Mouse (Mus musculus) limb, embryonic 11.5 days (tissue): ENCODE measurements at regions not wholly inside any gene's neighbourhood (a gene's known extent, or its start where the extent isn't known, plus 50 kb on each side); places are given as distances from the start of the nearest gene placed in this dataset.

Source experiments
- ATAC-seq: fragments of 200-750 bp; cut with Nextera tagmentation; 2 replicates; pipeline ENCODE4 v1.8.0; 2017; ENCODE audit warnings: low read depth; ENCODE audit not compliant: insufficient number of reproducible peaks, low FRiP score, low TSS enrichment
- DNase-seq: peaks from one replicate; pipeline ENCODE4 v3.0.0-alpha.2; 2015; ENCODE audit warnings: low spot score
- H3K27ac ChIP-seq: fragments of 300-500 bp; sonication (generic); replicated peaks from 2 replicates; pipeline ENCODE4 v1.5.1; 2014; ENCODE audit warnings: low read depth, mild to moderate bottlenecking, low read length
- H3K27me3 ChIP-seq: fragments of 300-500 bp; sonication (generic); 2 replicates; pipeline ENCODE4 v1.6.1; 2014; ENCODE audit warnings: mild to moderate bottlenecking, low read length, mixed read lengths; ENCODE audit not compliant: control insufficient read depth, insufficient read depth
- H3K36me3 ChIP-seq: fragments of 300-500 bp; sonication (generic); 2 replicates; pipeline ENCODE4 v1.6.1; 2014; ENCODE audit warnings: mild to moderate bottlenecking, low read length, moderate library complexity, mixed read lengths; ENCODE audit not compliant: control insufficient read depth, insufficient read depth
- H3K4me1 ChIP-seq: fragments of 300-500 bp; sonication (generic); 2 replicates; pipeline ENCODE4 v1.6.1; 2014; ENCODE audit warnings: low read length, mixed read lengths; ENCODE audit not compliant: control insufficient read depth, insufficient read depth
- H3K4me2 ChIP-seq: fragments of 300-500 bp; sonication (generic); 2 replicates; pipeline ENCODE4 v1.6.1; 2014; ENCODE audit warnings: low read depth, mild to moderate bottlenecking, moderate library complexity; ENCODE audit not compliant: severe bottlenecking
- H3K4me3 ChIP-seq: fragments of 300-500 bp; sonication (generic); 2 replicates; pipeline ENCODE4 v1.5.1; 2014; ENCODE audit warnings: low read depth, low read length
- H3K9ac ChIP-seq: fragments of 300-500 bp; sonication (generic); 2 replicates; pipeline ENCODE4 v1.6.1; 2014; ENCODE audit warnings: mild to moderate bottlenecking, low read length
- H3K9me3 ChIP-seq: fragments of 300-500 bp; sonication (generic); 2 replicates; pipeline ENCODE4 v1.6.1; 2016; ENCODE audit warnings: low read length; ENCODE audit not compliant: control insufficient read depth
- whole genome bisulfite sequencing: fragments of 180-500 bp; shearing (Covaris S2); extraction: QIAGEN DNeasy Blood & Tissue Kit; methylation state at CpG from one replicate; pipeline ENCODE4 v1.1.7; 2014; 5-methylcytosine and 5-hydroxymethylcytosine counted together

DNA sequence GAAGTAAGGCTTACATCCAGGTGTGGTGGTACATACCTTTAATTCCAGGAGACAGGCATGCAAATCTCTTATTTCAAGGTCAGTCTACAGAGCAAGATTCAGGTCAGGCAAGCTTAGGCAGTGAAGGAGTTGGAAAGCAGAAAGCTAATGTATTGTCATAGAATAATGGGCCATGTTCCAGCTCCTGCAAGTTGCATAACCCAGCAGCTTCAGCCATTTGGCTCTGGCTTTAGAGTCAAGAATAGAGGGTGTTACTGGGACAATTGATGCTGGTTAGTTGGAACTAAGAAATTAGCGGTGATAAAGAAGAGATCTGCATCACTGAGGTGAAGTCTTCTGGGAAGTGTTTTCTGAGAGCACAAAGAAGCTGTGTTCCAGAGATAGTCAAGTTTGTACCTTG is 565.3 kb upstream of the Jag1 start:
- no peak for DNase-seq
- Histone ChIP-seq H3K9ac (no peak overlapping the region), H3K27ac (no peak overlapping the region), H3K9me3 (no peaks in the 10 kb centered on the region), H3K4me3 (no peak overlapping the region), H3K4me2 (no peak overlapping the region), H3K27me3 (no peaks in the 10 kb centered on the region), H3K36me3 (no peaks in the 10 kb centered on the region), H3K4me1 (no peaks in the 10 kb centered on the region)
- ATAC-seq: no peak
- 88% methylated on average over 1 of the region's 1 CpGs for WGBS

DNA sequence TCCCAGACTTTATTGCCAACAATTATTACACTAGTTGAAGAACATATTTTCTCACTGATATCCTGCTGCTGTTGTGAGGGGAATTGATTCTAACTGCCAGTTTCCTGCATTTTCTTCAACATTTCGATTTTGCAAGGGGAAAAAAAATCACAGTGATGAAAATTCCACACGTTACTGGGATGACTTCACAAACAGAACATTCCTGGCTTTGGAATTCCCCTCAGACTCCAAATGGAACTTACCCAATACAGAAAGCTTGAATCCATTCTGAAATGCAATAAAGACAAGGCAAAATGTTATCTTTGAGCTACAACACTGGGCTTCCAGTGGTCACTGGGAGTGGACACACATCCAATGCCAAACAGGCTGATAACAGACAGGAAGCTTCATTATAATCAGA is 546.7 kb upstream of the Jag1 start:
- H3K4me3 ChIP-seq: no peak overlapping the region
- H3K4me1 ChIP-seq: no peaks in the 10 kb centered on the region
- DNase-seq: no peak
- no peaks in the 10 kb centered on the region for H3K36me3 ChIP-seq
- no peaks in the 10 kb centered on the region for H3K27me3 ChIP-seq
- no peak for ATAC-seq
- no peaks in the 10 kb centered on the region for H3K9me3 ChIP-seq
- no peak overlapping the region for H3K27ac ChIP-seq
- H3K4me2 ChIP-seq: no peak overlapping the region
- 74% methylated on average over 2 of the region's 2 CpGs for WGBS
- no peak overlapping the region for H3K9ac ChIP-seq

DNA sequence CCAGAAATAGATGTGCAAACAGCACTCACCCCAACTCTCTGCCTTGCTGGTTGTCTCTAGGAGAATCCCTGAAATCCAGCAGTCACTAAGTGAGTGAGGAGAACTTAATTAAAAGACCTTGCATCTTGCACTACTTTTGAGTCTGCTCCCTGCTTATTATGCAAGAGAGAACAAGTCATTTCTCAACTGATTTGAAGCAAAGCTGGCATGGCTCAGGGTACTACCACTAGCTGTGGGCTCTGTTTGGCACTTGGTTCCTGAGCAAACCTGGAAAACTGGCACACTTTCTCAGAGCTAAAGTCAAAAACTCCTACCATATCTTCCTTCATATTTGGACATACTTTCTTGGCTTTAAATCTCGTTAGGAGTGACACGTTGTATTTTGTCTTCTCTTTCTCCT is 545.8 kb upstream of the Jag1 start:
- WGBS: 85% methylated on average over 2 of the region's 2 CpGs
- no peak overlapping the region for H3K9ac ChIP-seq
- H3K4me2 ChIP-seq: no peak overlapping the region
- no peaks in the 10 kb centered on the region for H3K27me3 ChIP-seq
- no peaks in the 10 kb centered on the region for H3K9me3 ChIP-seq
- H3K27ac ChIP-seq: no peak overlapping the region
- no peak overlapping the region for H3K4me3 ChIP-seq
- no peak for ATAC-seq
- no peak for DNase-seq
- no peaks in the 10 kb centered on the region for H3K36me3 ChIP-seq
- no peaks in the 10 kb centered on the region for H3K4me1 ChIP-seq

DNA sequence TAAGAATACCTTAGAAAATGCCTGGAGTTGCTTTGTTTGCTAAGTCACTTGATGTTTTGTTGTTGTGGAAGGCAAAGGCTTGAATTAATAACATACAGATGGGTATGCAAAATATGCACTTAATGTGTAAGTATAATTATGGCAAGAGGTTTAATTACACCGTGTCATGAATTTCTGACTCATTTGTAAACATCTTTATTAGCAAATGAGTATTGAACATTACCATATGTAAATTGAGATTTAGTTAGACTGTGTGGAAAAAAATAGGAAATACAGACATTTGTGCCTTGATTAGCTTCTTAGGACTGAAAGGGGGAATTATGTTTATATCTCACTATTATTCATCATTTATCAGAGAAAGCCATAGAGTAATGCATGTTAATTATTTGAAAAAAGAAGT is 544.0 kb upstream of the Jag1 start:
- no peaks in the 10 kb centered on the region for H3K27me3 ChIP-seq

DNA sequence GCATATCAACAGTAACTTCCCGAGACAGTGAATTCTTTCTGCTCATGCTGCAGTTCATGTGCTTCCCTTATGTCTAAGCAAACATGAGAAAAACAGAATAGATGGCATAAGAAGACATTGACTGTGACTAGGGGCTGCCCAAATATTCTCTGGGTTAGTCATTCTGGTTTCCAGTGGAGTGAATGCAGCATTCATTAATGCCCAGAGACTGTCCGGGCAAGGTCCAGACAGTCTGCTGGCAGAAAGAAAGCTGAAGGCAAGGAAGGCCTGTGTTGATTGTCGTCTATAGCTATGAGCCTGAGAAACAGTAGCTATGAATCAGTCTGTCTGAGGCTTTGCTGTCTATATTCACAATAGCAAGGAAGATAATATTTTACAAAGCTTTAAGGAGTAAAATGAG is 537.9 kb upstream of the Jag1 start:
- no peak for ATAC-seq
- WGBS: 88% methylated on average over 3 of the region's 3 CpGs
- no peak overlapping the region for H3K4me3 ChIP-seq

More for the DNA sequence above, 544.0 kb upstream of the Jag1 start:
- H3K9ac ChIP-seq: no peak overlapping the region
- no peak for ATAC-seq
- no peak overlapping the region for H3K27ac ChIP-seq
- H3K4me1 ChIP-seq: no peaks in the 10 kb centered on the region
- WGBS: 86% methylated on average over 1 of the region's 1 CpGs
- no peak overlapping the region for H3K4me3 ChIP-seq
- H3K36me3 ChIP-seq: no peaks in the 10 kb centered on the region
- no peak for DNase-seq
- H3K4me2 ChIP-seq: no peak overlapping the region
- no peaks in the 10 kb centered on the region for H3K9me3 ChIP-seq

DNA sequence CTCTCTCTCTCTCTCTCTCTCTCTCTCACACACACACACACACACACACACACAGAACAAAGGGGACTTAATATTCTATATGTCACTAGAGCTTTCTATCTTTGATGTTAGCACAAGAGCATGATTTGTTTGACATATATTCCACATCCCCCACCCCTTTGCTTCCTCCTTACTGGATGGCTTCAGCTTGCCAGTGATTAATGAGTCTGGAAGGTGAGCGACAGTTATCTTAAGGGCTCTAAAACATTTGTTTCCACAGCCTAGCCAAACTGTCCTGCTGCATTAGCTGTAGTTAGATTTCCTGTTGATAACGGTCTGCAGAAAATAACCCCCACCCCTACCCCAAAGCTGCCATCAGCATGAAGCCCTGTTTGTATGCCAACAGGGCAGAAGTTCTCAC is 527.7 kb upstream of the Jag1 start:
- no peaks in the 10 kb centered on the region for H3K4me1 ChIP-seq
- H3K4me2 ChIP-seq: no peak overlapping the region
- no peaks in the 10 kb centered on the region for H3K9me3 ChIP-seq
- H3K9ac ChIP-seq: no peak overlapping the region
- no peak overlapping the region for H3K4me3 ChIP-seq
- DNase-seq (no peak), ATAC-seq (no peak)
- H3K27ac ChIP-seq: no peak overlapping the region
- H3K27me3 ChIP-seq: no peaks in the 10 kb centered on the region
- H3K36me3 ChIP-seq: no peaks in the 10 kb centered on the region
- WGBS: 19% methylated on average over 2 of the region's 2 CpGs

More for the DNA sequence above, 537.9 kb upstream of the Jag1 start:
- Histone ChIP-seq H3K4me1 (no peaks in the 10 kb centered on the region), H3K9me3 (no peaks in the 10 kb centered on the region), H3K27me3 (no peaks in the 10 kb centered on the region), H3K4me2 (no peak overlapping the region), H3K9ac (no peak overlapping the region), H3K27ac (no peak overlapping the region), H3K36me3 (no peaks in the 10 kb centered on the region)
- no peak for DNase-seq

DNA sequence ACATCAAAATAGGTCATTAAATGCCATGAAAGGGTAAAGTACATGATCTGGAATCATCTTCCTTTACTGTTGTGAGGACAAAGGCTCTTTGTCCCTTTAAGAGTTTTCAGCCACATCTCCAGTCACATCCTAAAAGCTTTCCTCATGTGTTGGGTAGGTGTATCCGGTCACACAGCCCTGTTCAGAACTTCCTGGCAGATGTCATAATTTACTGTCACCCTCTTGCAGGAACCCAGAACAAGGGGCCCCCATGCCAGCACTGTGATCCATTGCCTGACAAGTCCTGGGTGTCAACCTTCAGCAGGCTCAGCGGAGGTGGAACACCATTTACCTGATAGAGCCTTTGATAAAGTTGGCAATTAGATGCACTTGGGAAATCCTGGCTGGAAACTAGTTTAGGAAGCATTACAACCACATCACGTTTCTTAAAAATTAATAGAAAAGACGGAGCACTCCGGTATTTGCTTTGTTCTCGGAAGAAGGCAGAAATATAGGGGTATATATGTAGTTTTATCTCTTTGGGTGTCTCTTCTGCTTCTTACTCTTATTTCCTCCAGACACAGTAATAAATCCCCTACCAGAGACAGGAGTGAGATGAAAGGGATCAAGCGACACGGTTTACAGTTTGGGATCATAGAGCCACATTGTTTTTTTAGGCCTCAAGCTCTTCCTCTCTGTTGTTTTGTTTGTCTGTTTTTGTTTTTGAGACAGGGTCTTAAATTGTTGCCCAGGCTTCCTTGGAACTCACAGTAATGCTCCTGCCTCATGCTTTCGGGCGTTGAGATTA is 527.0 kb upstream of the Jag1 start:
- Histone ChIP-seq H3K4me1 (no peaks in the 10 kb centered on the region), H3K9ac (no peak overlapping the region), H3K9me3 (no peaks in the 10 kb centered on the region), H3K27me3 (no peaks in the 10 kb centered on the region), H3K4me3 (no peak overlapping the region), H3K36me3 (no peaks in the 10 kb centered on the region), H3K4me2 (no peak overlapping the region), H3K27ac (no peak overlapping the region)
- ATAC-seq (no peak), DNase-seq (no peak)
- WGBS: 40% methylated on average over 10 of the region's 10 CpGs

DNA sequence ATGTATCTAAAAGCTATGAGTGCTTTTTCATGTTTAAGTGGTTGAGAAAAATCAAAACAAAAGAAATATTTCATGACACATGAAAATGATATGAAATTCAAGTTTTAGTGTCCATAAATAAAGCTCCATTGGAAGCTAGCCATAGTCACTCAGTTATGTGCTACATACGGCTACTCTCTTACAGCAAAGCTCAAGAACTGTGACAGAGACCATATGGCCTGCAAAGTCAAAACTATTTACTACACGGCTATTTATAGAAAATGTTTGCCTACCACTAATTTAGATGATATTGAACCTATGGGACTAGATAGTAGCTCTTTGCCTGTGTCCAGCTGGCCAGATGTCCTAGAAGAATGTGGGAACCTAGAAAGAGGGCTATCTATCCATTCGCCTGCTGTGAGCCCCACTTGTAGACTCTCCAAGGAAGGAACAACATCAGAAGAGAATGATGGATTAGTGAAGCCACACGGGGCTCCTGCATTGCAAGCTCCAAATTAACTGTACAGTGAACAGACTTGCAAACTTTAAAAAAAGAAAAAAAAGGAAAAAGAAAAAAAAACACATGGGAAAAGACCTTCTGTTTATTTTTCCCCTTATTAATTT is 518.7 kb upstream of the Jag1 start:
- Histone ChIP-seq H3K9me3 (no peaks in the 10 kb centered on the region), H3K27me3 (no peaks in the 10 kb centered on the region), H3K9ac (no peak overlapping the region), H3K36me3 (no peaks in the 10 kb centered on the region), H3K27ac (no peak overlapping the region), H3K4me3 (no peak overlapping the region), H3K4me1 (no peaks in the 10 kb centered on the region), H3K4me2 (no peak overlapping the region)
- DNase-seq (no peak), ATAC-seq (no peak)
- WGBS: 70% methylated on average over 4 of the region's 4 CpGs

DNA sequence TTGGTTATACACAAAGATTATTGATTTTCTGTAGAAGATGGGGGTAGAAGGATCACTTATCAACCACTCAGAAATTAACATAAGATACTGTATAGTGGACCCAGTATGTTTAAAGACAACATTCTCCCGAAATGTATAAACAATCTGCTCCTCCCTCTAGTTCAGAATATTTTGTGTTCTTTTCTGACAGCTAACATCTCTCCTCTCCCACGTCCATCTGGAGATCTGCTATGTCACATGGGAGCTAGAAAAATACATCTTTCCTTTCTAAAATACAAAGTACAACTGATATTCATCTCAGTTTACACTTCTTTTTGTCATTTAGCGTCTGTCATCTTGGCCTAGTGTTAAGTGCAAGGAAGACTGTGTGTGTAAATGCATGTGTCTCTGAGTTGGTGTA is 500.2 kb upstream of the Jag1 start:
- Histone ChIP-seq H3K27me3 (no peaks in the 10 kb centered on the region), H3K36me3 (no peaks in the 10 kb centered on the region), H3K4me3 (no peak overlapping the region), H3K9ac (no peak overlapping the region), H3K4me2 (no peak overlapping the region), H3K4me1 (no peaks in the 10 kb centered on the region), H3K27ac (no peak overlapping the region), H3K9me3 (no peaks in the 10 kb centered on the region)
- WGBS: 80% methylated on average over 3 of the region's 3 CpGs
- DNase-seq: no peak
- ATAC-seq: no peak
